Mouse (Mus musculus) adrenal gland, postnatal 4 days (tissue): ENCODE data around the gene Alb. TPM values are rescaled to one million over a fixed set of nuclear protein-coding genes. Genes with fewer than 3 reads are reported as not detected.

Experiments
- DNase-seq, 2 experiments: peaks; one replicate each; pipeline ENCODE4 v3.0.0; 2021 to 2022; ENCODE audit warnings: low spot score in 2 of 2, mixed read lengths in 2 of 2
- total RNA-seq, 2 experiments: library from RNA; stranded (reverse); gene quantifications; 2 replicates each; pipeline ENCODE4 v1.2.3; 2021

Gene Alb
- total RNA-seq, 2 experiments from 2014 or later = 169 to 6,544 TPM

GRCm38 (mm10) chr5:90490518-90490917 lies 29.8 kb downstream of the Alb start, which contains the start of gene Afp:
Gene Afp, plus strand, starts transcription at chr5:90490737.
- DNase-seq = no peak

GRCm38 (mm10) chr5:90492440-90492839 lies 31.7 kb downstream of the Alb start:
- DNase-seq = no peak

- no peak for DNase-seq
These were observed 33.6 kb downstream of the Alb start for GRCm38 (mm10) chr5:90494308-90494707.

- no peak for DNase-seq
These were observed 38.8 kb downstream of the Alb start for GRCm38 (mm10) chr5:90499509-90499908.

GRCm38 (mm10) chr5:90500714-90501113 lies 40.0 kb downstream of the Alb start:
- peak; percentile 49 to 66 for DNase-seq

GRCm38 (mm10) chr5:90501752-90502151 lies 41.1 kb downstream of the Alb start:
- DNase-seq = no peak

- DNase-seq = no peak
These were observed 44.0 kb downstream of the Alb start for GRCm38 (mm10) chr5:90504742-90505141.

- DNase-seq = no peak
These were observed 45.8 kb downstream of the Alb start for GRCm38 (mm10) chr5:90506507-90506906.

GRCm38 (mm10) chr5:90507411-90507949 lies 46.8 kb downstream of the Alb start:
- no peak for DNase-seq

- DNase-seq = no peak
These were observed 49.3 kb downstream of the Alb start for GRCm38 (mm10) chr5:90509828-90510592.

GRCm38 (mm10) chr5:90512288-90512955 lies 51.7 kb downstream of the Alb start:
- no peak for DNase-seq

- no peak for DNase-seq
These were observed 54.9 kb downstream of the Alb start for GRCm38 (mm10) chr5:90515561-90515960.

- DNase-seq = no peak
These were observed 57.8 kb downstream of the Alb start, which contains the start of gene Afm for GRCm38 (mm10) chr5:90518356-90519100. Gene Afm, plus strand, starts transcription at chr5:90518932.

Other genes with a start within 250 kb of the Alb start
- gene Cox18, start 236.9 kb upstream of the Alb start, total RNA-seq = 10 to 100 TPM; 42.8 to 47.2 TPM
- gene Ankrd17, start 94.3 kb upstream of the Alb start, total RNA-seq = 100 to 1,000 TPM; 113 to 129 TPM
- gene Gm9958, start 93.7 kb upstream of the Alb start, total RNA-seq = 1 to 10 TPM; 4.5 to 4.8 TPM
- 1,000 to 10,000 TPM in 1 of 2 experiments, 10 to 100 TPM in 1; 60.5 to 1,664 TPM for gene Afp, start 29.8 kb downstream of the Alb start, total RNA-seq
- 10 to 100 TPM in 1 of 2 experiments, 1 to 10 TPM in 1; 6.8 to 47.3 TPM for gene Afm, start 58.0 kb downstream of the Alb start, total RNA-seq
- 1 to 10 TPM in 1 of 2 experiments, under 1 TPM in 1; 0.28 to 6.0 TPM for gene 5830473C10Rik, start 100.2 kb downstream of the Alb start, total RNA-seq
- 1 to 10 TPM; 1.5 to 4.3 TPM for gene Rassf6, start 179.8 kb downstream of the Alb start, total RNA-seq